18 mouse cellular contexts compared by ENCODE assay signal in the genomic region with DNA sequence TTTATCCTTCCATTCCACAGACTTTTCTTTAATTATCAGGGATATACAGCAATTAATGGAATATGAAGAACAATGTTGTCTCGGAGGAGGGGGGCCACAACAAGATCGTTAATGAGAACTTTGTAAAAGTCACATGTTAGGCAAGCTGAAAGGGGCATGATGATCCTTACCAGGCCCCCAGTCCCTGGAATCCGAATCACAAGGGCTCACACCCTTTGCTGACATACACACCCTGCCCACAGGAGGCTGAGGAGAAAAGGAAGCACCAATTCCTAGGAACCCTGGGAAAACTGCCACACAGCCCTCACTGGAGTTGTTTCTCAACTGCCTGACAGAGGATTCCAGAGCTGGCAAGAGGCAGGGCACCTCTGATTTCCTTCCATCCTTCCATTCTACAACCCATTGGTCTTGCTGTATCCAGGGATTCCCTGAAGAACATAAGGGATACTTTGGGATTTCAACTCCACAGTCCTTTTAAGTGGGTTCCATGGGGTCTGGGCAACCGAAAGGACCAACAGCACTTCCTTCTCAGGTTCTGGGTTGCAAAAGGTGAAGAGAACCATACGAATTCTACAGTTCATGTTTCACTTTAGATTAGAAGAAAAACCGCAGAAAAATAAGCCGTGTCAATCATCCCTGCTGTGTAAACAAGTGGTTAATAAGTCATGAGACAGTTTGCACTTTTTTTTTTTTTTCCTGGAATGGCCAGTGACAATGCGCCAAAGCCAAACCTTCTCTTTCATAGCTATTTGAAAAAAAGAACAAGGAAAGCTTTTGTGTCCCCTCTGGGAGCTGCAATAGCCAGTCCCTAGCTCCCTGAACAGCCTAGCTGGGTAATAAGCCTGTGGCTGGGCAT.
DNase-seq lines count a peak whose midpoint lies in the region; ATAC-seq and TF ChIP-seq lines count a peak whose summit lies in the region.
"Had no signal": no experiment of that assay in that cellular context is flagged by ENCODE, and none has a peak within 500 bp of the region (broad histone marks: within the 10 kb centered on the region; RNA-seq: fewer than 3 reads in every experiment).

No protein-coding gene starts in this region.

- no peaks in the 10 kb centered on the region for H3K79me2 ChIP-seq in liver, adult 2 months (ENCODE audit: control insufficient read depth, insufficient read depth, low read length)

- no peaks in the 10 kb centered on the region for H3K9me3 ChIP-seq in forebrain, embryonic 11.5 days (ENCODE audit: control insufficient read depth, low read length)
- H3K9me3 ChIP-seq in forebrain, embryonic 16.5 days (ENCODE audit: control insufficient read depth, low read length), result 0 out of 2 replicates have a peak, but pooled peaks cover 4% of the 10 kb centered on the region
- H3K9me3 ChIP-seq in liver, postnatal 0 days (ENCODE audit: low read length), result no peaks in the 10 kb centered on the region
- no peaks in the 10 kb centered on the region for H3K9me3 ChIP-seq in stomach, embryonic 15.5 days
- no peaks in the 10 kb centered on the region for H3K9me3 ChIP-seq in hindbrain, embryonic 12.5 days (replicated peaks)
- H3K9me3 ChIP-seq: embryonic facial prominence, embryonic 15.5 days; limb, embryonic 13.5 days had no signal

- no peak for TF ChIP-seq EP300 in liver, postnatal 0 days (IDR thresholded peaks at IDR 0.05; ENCODE audit: low read depth)

- no peak for DNase-seq in forebrain, embryonic 11.5 days (ENCODE audit: low spot score)
- peak; percentile 78 for DNase-seq in liver, adult 2 months (ENCODE audit: extremely low read depth, low read depth, low spot score)
- DNase-seq in liver, postnatal 0 days, result no peak
- peak; percentile 74 for DNase-seq in brain, adult 2 months (ENCODE audit: low read depth, low spot score)
- no peak for DNase-seq in spleen, postnatal 4 days (ENCODE audit: low spot score in 2 of 2)
- DNase-seq: cerebellum, adult 8-10 months; gastrocnemius, postnatal 36 days; heart, postnatal 36 days; kidney, postnatal 10 days; lung, postnatal 4 days; midbrain, embryonic 14.5 days had no signal

- no peak overlapping the region for H3K9ac ChIP-seq in forebrain, embryonic 11.5 days (ENCODE audit: low read length)
- no peak overlapping the region for H3K9ac ChIP-seq in forebrain, embryonic 16.5 days (replicated peaks; ENCODE audit: low read depth, low read length)
- peak overlapping the region; percentile 15; the same call in 1 of the 2 replicates for H3K9ac ChIP-seq in liver, adult 2 months (ENCODE audit: low read depth, low read length)
- H3K9ac ChIP-seq in liver, postnatal 0 days (replicated peaks), result no peak overlapping the region
- no peak overlapping the region for H3K9ac ChIP-seq in stomach, embryonic 15.5 days
- H3K9ac ChIP-seq in hindbrain, embryonic 12.5 days, result no peak overlapping the region
- H3K9ac ChIP-seq: embryonic facial prominence, embryonic 15.5 days; forebrain, embryonic 15.5 days; limb, embryonic 13.5 days had no signal

- no peak overlapping the region for H3K4me3 ChIP-seq in forebrain, embryonic 11.5 days (ENCODE audit: low read depth, low read length)
- H3K4me3 ChIP-seq in forebrain, embryonic 16.5 days (replicated peaks; ENCODE audit: low read length), result no peak overlapping the region
- H3K4me3 ChIP-seq in liver, adult 2 months (ENCODE audit: insufficient read depth, low read depth, low read length), result no peak overlapping the region
- no peak overlapping the region for H3K4me3 ChIP-seq in liver, postnatal 0 days (ENCODE audit: low read depth, low read length)
- H3K4me3 ChIP-seq in stomach, embryonic 15.5 days (replicated peaks), result no peak overlapping the region
- no peak overlapping the region for H3K4me3 ChIP-seq in hindbrain, embryonic 12.5 days
- H3K4me3 ChIP-seq: embryonic facial prominence, embryonic 15.5 days; forebrain, embryonic 15.5 days; limb, embryonic 13.5 days had no signal

- WGBS in forebrain, embryonic 11.5 days, result 66% methylated on average over 8 of the region's 8 CpGs
- whole genome bisulfite sequencing in forebrain, embryonic 16.5 days, result 47% methylated on average over 8 of the region's 8 CpGs
- WGBS in liver, adult 2 months, result 43% methylated on average over 8 of the region's 8 CpGs
- 54% methylated on average over 8 of the region's 8 CpGs for WGBS in liver, postnatal 0 days (ENCODE audit: insufficient replicate concordance)
- WGBS in stomach, embryonic 15.5 days, result 58% methylated on average over 8 of the region's 8 CpGs
- WGBS in hindbrain, embryonic 12.5 days, result 74% methylated on average over 8 of the region's 8 CpGs

- H3K27me3 ChIP-seq in forebrain, embryonic 11.5 days (ENCODE audit: control insufficient read depth, insufficient read depth, low read length), result no peaks in the 10 kb centered on the region
- no peaks in the 10 kb centered on the region for H3K27me3 ChIP-seq in forebrain, embryonic 16.5 days (replicated peaks; ENCODE audit: control insufficient read depth, insufficient read depth, low read length)
- no peaks in the 10 kb centered on the region for H3K27me3 ChIP-seq in liver, adult 2 months (ENCODE audit: control insufficient read depth, insufficient read depth, low read length)
- H3K27me3 ChIP-seq in liver, postnatal 0 days (ENCODE audit: insufficient read depth, low read length), result no peaks in the 10 kb centered on the region
- no peaks in the 10 kb centered on the region for H3K27me3 ChIP-seq in stomach, embryonic 15.5 days (replicated peaks)
- H3K27me3 ChIP-seq in hindbrain, embryonic 12.5 days, result no peaks in the 10 kb centered on the region
- H3K27me3 ChIP-seq: embryonic facial prominence, embryonic 15.5 days; forebrain, embryonic 15.5 days; limb, embryonic 13.5 days had no signal

- H3K4me2 ChIP-seq in forebrain, embryonic 11.5 days (ENCODE audit: low read depth, low read length, severe bottlenecking), result no peak overlapping the region
- no peak overlapping the region for H3K4me2 ChIP-seq in forebrain, embryonic 16.5 days (ENCODE audit: low read length)
- H3K4me2 ChIP-seq in liver, postnatal 0 days (ENCODE audit: low read depth, low read length), result no peak overlapping the region
- H3K4me2 ChIP-seq in stomach, embryonic 15.5 days, result no peak overlapping the region
- H3K4me2 ChIP-seq in hindbrain, embryonic 12.5 days (replicated peaks), result no peak overlapping the region
- H3K4me2 ChIP-seq: embryonic facial prominence, embryonic 15.5 days; forebrain, embryonic 15.5 days; heart, embryonic 11.5 days; limb, embryonic 13.5 days had no signal

- peak; percentile 63 for ATAC-seq in forebrain, embryonic 11.5 days (replicated peaks; ENCODE audit: low FRiP score)
- no peak for ATAC-seq in forebrain, embryonic 16.5 days
- no peak for ATAC-seq in liver, postnatal 0 days
- peak; percentile 68; the same call in 1 of the 2 replicates for ATAC-seq in stomach, embryonic 15.5 days (ENCODE audit: insufficient read depth, low FRiP score, low read depth)
- ATAC-seq in hindbrain, embryonic 12.5 days (ENCODE audit: low FRiP score), result no peak
- ATAC-seq: forebrain, embryonic 15.5 days had no signal

- TF ChIP-seq POLR2A in liver, adult 2 months (IDR thresholded peaks at IDR 0.05; ENCODE audit: extremely low read depth, insufficient read depth, low read length), result no peak

- TF ChIP-seq CTCF in liver, adult 2 months (IDR thresholded peaks at IDR 0.05; ENCODE audit: low read depth, low read length), result no peak
- TF ChIP-seq CTCF in liver, postnatal 0 days (IDR thresholded peaks at IDR 0.05; ENCODE audit: low read depth), result no peak

- no peaks in the 10 kb centered on the region; the same call in 1 of the 2 replicates for H3K4me1 ChIP-seq in forebrain, embryonic 11.5 days (replicated peaks; ENCODE audit: control insufficient read depth, insufficient read depth, low read length)
- no peaks in the 10 kb centered on the region for H3K4me1 ChIP-seq in forebrain, embryonic 16.5 days (replicated peaks; ENCODE audit: control insufficient read depth, insufficient read depth, low read length)
- H3K4me1 ChIP-seq in liver, adult 2 months (ENCODE audit: control insufficient read depth, insufficient read depth, low read length), result peaks cover 5% of the 10 kb centered on the region
- H3K4me1 ChIP-seq in liver, postnatal 0 days (ENCODE audit: insufficient read depth), result peaks cover 6% of the 10 kb centered on the region; the same call in 1 of the 2 replicates
- H3K4me1 ChIP-seq in stomach, embryonic 15.5 days, result no peaks in the 10 kb centered on the region
- 0 out of 2 replicates have a peak, but pooled peaks cover 3% of the 10 kb centered on the region for H3K4me1 ChIP-seq in hindbrain, embryonic 12.5 days
- H3K4me1 ChIP-seq: embryonic facial prominence, embryonic 15.5 days; forebrain, embryonic 15.5 days; limb, embryonic 13.5 days had no signal

- H3K27ac ChIP-seq in forebrain, embryonic 11.5 days (ENCODE audit: low read depth, low read length), result no peak overlapping the region
- H3K27ac ChIP-seq in forebrain, embryonic 16.5 days (ENCODE audit: low read length), result no peak overlapping the region
- H3K27ac ChIP-seq in liver, adult 2 months (replicated peaks; ENCODE audit: insufficient read depth, low read depth, low read length), result peak overlapping the region; percentile 73
- no peak overlapping the region for H3K27ac ChIP-seq in liver, postnatal 0 days (ENCODE audit: low read depth)
- no peak overlapping the region for H3K27ac ChIP-seq in stomach, embryonic 15.5 days
- no peak overlapping the region for H3K27ac ChIP-seq in hindbrain, embryonic 12.5 days
- H3K27ac ChIP-seq: embryonic facial prominence, embryonic 15.5 days; forebrain, embryonic 15.5 days; limb, embryonic 13.5 days had no signal

- H3K36me3 ChIP-seq in forebrain, embryonic 11.5 days (ENCODE audit: control insufficient read depth, insufficient read depth, low read length), result no peaks in the 10 kb centered on the region
- no peaks in the 10 kb centered on the region for H3K36me3 ChIP-seq in forebrain, embryonic 16.5 days (ENCODE audit: control insufficient read depth, insufficient read depth)
- H3K36me3 ChIP-seq in liver, adult 2 months (ENCODE audit: control insufficient read depth, insufficient read depth, low read length), result no peaks in the 10 kb centered on the region
- no peaks in the 10 kb centered on the region for H3K36me3 ChIP-seq in liver, postnatal 0 days (replicated peaks; ENCODE audit: insufficient read depth, low read length)
- no peaks in the 10 kb centered on the region for H3K36me3 ChIP-seq in stomach, embryonic 15.5 days
- no peaks in the 10 kb centered on the region for H3K36me3 ChIP-seq in hindbrain, embryonic 12.5 days
- H3K36me3 ChIP-seq: embryonic facial prominence, embryonic 15.5 days; forebrain, embryonic 15.5 days; limb, embryonic 13.5 days had no signal

Comparison
In these comparisons a context has a peak if more than half of its experiments do, and no peak if none do; other contexts are left out.
1. ATAC-seq: peak in forebrain, embryonic 11.5 days (single experiment) and stomach, embryonic 15.5 days (single experiment); none in forebrain, embryonic 16.5 days (single experiment), liver, postnatal 0 days (single experiment) and hindbrain, embryonic 12.5 days (single experiment).
2. DNase-seq: peak in liver, adult 2 months (single experiment) and brain, adult 2 months (single experiment); none in forebrain, embryonic 11.5 days (single experiment), liver, postnatal 0 days (single experiment) and spleen, postnatal 4 days (0 of 2).